Mouse (Mus musculus) C2C12 (cell line): ENCODE results near the gene Gpr180.

ENCODE experiments used
- CTCF ChIP-seq: IDR thresholded peaks from one replicate; pipeline ENCODE4 v1.5.1; 2011; ENCODE audit not compliant: control insufficient read depth, insufficient read depth, insufficient read length
- MYOD1 ChIP-seq: IDR thresholded peaks from one replicate; pipeline ENCODE4 v1.6.1; 2011; ENCODE audit warnings: low read depth; ENCODE audit not compliant: control insufficient read depth, insufficient read length
- USF1 ChIP-seq: IDR thresholded peaks from one replicate; pipeline ENCODE4 v1.6.1; 2011; ENCODE audit warnings: low read depth, mild to moderate bottlenecking, control low read depth, moderate library complexity

DNA sequence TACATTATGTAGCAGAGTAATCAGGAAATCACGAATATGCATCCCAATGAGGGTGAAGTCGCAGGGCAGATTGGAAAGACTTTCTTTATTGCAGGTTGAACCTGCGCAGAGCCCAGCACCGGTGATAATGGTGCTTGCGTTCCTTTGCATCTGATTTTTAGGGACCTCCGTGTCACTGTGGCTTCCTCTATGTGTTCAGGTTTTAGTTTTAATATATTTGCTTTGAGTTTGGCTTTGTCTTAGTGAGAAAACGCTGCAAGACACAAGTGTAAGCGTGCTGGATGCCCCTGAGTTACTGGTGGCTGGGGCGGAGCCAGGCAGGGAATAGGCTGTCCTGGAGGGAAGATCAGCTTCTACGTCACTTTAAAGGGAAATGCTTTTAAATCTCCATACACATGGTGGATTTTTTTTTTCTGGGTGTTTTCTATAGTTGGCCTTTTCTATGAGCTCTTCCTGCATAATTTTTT lies 43.8 kb downstream of the Gpr180 start:
- no peak for TF ChIP-seq CTCF
- TF ChIP-seq MYOD1: no peak
- TF ChIP-seq USF1: no peak
